Mouse (Mus musculus) thymus, postnatal 10 days (tissue): Measurements from ENCODE around the gene Rph3a.

Source experiments
- DNase-seq, 2 experiments: peaks; one replicate each; pipeline ENCODE4 v3.0.0; 2021; ENCODE audit warnings: low spot score in 2 of 2

The Rph3a gene

DNA sequence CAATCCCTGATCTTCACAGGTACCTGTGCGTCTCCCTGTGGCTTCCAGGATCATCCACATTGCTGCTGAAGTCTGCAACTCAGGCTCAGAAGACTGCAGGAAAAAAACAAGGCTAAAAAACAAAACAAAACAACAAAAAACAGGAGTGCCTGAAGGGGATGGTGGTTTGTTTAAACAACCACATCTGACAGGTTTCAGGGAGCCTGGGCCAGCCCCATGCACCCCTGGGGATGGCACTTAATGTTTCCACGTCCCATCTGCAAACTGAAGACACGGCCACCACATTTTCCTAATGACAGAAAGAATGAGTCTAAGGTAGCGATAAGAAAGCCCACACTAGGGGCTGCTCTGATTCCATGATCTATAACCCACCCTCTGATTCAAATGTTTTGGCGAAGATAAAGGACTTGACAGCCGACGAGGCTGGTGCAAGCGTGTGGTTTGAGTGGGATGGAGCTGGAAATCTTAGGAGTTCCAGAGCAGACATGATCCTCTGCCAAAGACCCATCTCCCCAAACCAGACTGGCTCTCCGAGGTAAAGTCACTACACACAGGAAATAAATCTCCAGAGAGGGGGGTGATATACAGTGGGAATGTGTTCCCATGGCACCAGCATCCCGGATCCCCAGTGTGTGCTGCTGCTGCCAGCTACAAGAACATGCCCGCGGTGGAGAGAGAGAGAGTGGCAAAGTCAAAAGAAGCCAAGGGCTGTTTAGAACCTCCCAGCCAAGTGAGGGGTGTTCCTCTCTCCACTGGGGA, at the start of gene Rph3a:
Gene Rph3a (minus strand): TSS at position 282 of the 759 bp plus-strand sequence.
- no peak for DNase-seq

DNA sequence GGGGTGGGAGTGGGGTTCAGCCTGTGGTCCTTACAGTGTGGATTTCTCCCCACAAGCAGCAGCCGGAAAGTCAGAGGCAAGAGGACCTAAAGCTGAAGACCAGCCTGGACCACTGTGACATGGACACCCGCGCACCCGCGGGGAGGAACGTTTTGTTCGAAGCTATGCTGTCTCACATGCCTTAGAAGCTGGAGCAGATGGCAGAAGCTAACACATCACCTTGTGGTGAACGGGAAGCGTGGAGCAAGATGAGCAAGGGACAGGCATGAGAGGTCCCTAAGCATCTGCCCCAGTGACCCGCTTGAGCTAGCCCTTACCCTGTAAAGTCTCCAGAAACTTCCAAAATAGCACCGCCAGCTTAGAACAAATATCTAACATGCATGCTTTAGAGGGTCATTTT, 48.4 kb upstream of the Rph3a start:
- DNase-seq, result no peak

DNA sequence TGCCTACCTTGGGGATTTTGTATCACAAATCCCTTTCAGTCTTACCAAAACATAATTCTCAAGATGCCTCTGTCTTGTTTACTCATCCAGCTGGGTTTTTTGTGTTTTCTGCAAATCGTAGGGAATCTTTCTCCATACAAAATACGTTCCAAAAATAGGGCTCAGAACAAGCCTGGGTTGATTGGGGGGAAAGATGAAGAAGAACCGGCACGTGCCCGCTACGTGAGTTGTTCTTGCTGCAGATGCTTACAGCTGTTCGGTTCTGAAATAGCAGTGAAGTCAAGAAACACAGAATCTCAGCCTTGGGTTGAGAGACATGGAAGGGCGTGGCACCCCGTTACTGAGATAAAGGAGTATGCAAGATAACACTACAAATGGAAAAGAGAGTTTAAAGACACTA, 44.0 kb upstream of the Rph3a start:
- no peak for DNase-seq

DNA sequence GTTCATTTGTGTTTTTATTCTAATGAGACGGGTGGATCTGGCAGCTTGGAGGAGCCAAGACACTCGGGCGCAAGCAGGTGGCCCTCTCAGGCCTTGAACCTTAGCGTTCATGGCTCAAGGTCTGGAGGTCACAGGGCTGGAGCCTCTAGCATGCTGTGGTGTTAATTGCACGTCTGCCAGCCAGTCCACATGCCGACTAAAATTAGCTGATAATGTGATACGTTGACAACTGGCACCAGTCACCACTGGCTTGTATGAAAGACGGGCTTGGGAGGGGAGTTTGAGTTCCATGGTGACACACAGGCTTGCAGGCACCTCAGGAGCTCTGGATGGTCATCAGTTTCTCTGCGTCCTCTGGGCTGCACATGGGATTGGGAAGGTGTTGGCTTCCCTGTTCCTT, 31.9 kb upstream of the Rph3a start:
- no peak for DNase-seq

DNA sequence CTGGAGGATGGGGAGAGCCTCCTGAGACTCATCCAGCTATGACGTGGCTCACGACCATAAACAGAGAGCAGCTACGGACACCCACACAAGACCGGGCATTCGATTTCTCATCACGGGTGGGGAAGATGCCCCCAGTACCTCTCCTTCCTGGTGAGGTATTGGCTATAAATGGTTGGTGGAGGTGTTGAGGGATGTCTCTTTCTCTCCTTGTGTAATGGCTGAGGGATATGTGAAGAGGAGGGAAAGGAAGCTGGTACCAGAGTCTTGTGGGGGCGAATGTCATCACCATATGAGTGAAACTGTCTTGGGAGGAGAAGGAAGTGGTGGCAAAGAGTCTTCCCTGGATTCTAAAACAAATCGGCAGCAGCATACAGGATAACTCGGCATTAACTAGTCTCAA, 29.6 kb upstream of the Rph3a start:
- no peak for DNase-seq

DNA sequence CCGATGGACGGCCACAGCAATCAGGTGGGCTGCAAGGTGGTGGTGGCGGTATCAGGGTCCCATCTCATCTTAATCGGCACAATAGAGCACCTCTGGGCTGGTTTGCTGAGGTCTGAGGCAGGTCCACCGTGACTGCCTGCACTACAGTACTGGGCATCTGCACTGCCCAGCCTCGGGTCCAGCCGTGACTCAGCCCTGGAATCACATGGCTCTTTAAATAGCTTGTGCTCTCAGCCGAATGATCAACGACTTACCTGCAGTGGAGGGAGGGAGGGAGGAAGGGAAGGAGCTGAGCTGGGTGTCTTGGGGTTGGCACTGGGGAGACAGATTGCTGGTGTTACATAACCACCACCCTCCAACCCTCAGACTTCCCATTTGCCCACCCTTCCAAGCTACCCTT, 20.3 kb upstream of the Rph3a start:
- no peak for DNase-seq

DNA sequence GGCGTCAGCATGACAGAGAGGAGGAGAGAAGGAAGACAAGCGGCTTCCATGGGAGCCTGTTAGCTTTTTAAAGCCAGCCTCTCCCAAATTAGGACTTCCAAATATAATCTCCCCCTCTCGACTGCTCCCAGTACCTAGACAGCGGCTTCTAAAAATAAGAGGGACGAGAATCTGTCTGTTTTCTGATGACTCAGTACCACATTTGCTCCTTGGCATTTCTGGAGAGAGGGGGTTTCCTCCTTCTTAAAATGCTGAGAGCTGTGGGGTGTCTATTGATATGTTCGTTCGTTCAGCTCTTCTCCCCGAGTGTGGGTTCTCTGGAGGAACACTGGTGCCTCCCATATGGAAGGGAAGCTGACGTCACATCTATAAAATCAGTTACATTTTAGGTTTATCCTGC, 9.6 kb upstream of the Rph3a start:
- DNase-seq, result no peak

DNA sequence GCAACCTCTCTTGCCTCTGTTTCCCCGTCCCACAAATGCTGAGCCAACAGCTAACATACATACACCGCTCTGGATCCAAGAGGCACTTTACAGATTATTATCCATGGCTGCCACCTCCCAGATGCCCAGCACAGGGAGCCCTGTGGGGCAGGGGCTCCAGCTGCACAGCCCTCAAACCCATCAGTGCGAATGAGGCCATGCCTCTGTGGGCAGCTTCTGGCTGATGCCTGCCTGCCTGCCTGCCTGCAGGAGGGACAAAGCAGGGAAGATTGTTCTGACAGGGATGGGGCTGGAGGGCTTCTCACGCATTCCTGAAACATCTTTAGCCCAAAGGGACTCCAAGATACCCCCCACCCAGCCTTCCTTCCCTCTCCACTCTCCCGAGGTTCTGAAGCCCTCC, 7.8 kb upstream of the Rph3a start:
- DNase-seq, result no peak

DNA sequence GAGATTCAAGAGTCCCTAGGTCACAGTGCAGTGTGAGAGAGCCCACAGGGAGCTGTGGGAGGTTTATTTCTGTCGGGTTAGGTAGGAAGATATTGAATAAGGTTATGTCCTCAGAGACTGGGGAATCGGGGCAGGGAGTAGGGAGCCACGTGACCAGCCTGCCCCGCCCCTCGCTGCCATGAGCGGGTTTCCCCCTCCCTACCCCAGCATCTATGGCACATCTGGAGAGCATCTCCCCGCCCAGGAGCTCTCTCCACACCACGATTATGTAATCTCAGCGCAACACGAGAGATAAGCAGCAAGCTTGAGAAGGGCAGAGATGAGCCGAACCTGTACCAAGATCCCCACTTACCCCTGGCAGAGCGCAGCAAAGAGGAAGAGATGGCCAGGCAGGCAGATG, 6.5 kb upstream of the Rph3a start:
- no peak for DNase-seq

DNA sequence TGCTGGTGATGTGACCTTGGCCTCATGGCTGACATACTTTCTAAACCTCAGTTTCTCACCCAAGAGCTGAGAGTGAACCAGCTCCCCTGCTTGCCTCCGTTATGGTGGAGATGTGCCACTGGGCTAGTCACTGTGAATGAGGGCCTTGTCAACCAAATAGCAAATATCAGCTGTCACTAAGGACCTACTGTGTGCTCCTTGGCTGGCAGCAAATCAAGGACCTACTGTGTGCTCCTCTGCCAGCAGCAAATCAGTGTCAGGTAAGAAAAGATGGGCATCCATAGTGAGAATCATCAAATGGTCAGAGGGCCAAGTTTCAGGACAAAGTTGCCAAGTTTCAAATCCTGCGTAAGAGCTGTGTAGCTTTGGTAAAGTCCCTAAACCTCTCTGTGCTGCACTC, 4.6 kb upstream of the Rph3a start:
- no peak for DNase-seq

DNA sequence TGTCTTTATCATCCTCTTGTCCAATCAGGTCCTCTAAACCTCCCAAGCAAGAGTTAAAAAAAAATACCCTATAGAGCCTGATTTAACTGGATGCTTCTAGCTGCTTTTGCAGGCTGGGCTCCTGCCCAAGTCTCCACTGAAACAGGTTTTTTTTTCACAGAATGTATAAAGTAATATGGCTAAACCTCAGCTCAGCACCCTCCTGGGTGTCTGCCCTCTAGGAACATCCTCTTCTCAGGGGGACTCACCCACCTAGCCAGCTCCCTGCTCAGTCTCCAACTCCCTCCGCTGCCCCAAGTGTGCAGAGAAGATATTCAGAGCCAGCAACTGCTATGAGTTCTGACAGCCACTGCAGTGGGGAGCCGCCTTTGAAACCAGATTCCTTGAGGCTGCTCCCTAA, 2.1 kb upstream of the Rph3a start:
- no peak for DNase-seq

DNA sequence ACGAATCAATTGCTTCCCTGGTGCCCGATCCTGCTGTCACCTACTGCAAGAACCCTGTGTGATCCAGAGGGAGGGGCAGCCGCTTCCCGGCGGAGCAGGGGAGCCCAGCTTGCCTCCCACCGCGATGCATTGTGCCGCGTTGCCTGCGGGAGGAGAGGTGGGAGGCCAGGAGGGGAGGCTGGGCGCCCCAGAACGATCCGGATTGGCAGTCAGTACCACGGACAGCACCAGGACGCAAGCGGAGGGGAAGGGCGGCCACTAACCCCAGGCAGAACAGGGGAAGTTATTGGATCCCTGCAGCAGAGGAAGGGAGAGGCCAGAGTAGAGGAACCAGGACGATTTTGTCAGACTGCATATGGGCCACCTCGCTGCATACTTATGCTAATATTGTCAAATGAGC, 486 bp downstream of the Rph3a start:
- DNase-seq, result peak in 1 of 2 experiments; percentile 37

DNA sequence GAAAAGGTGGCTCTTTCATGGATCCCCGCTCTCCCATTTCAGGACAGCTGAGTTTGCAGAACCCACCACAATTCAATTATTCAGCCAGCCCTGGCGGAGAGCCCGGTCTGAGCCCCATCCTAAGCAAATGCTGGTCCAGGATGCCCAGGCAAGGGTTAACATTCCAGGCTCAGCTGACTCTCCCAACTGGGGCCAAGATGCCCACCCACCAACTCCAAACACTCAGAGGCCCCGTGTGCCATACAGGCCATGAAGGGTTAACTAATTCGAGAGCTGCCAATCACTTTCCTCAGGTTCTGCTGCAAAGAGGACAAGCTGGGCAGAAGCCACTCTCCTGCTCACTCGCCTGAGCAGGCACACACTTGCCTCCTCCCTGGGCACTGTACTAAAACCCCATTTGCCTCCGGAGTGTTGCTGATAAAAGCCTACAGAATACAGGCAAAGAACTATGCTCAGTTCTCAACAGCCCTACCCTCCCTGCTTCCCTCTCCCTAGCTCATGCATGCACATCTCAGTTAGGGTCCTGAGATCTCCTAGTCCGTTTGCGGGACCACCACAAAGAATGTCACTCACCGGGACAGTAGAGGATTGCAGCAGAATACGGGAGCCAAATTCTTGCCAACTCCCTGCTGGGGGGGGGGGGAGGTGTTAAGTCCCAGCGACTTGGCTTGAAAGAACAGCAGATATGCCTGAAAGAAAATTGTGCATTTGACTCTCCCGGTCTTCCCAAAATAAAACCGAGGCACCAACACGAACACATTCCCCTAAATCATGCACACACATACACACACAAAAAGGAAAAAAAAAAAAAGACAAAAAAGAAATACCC, 1.3 kb downstream of the Rph3a start:
- DNase-seq, result no peak

DNA sequence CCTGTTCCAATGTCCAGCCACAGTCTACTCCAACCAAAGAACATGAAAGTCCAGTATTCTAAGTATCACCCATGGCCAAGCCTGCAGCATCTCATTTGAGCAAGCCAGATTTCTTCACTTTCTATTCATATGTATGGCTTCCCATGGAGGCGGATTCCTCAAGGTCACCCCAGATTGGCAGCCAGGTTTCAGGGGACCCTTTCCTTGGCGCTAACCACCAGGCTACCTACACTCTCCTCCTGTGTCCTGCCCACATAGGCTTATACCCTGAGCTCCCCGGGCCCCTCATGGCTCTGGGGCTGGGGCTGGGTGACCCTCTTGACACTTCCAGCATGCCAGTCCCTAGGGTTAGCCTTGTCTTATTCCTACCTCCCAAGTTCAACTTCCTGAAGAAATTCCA, 2.3 kb downstream of the Rph3a start:
- DNase-seq, result no peak

DNA sequence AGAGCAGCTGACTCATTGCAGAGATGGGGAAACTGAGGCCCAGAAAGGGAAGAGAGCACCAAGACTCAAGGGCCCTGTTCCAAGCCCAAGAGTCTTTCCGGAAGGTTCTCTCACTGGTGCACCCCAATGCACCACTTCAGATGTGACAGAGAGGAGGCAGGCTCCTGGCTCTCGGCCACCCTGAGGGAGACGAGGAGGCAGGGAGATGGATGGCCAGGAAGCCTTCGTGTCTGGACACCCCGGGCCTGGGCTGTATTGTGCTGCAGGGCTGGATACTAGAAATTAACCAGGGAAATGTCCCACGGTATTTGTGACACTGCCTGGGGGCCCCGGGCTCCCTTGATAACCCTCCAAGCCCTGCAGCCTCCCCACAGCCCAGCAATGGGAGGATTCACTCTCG, 2.8 kb downstream of the Rph3a start:
- no peak for DNase-seq

DNA sequence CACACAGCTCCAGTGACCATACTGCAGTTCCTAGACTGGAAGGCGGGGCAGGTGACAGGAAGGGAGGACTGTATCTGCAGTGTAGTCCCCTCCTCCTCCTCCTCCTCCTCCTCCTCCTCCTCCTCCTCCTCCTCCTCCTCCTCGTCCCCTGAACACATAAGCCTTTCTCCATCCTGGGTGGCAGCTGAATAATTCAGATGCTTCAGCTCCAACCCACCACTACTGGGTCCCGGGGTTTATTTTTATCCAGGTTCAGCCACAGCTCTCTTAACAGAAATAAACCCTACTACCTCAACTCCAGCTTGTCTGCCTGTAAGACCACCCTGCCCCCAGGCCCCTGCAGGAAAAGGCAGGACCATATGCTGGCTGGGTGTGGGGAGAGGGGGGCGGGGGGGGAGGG, 3.7 kb downstream of the Rph3a start:
- no peak for DNase-seq

DNA sequence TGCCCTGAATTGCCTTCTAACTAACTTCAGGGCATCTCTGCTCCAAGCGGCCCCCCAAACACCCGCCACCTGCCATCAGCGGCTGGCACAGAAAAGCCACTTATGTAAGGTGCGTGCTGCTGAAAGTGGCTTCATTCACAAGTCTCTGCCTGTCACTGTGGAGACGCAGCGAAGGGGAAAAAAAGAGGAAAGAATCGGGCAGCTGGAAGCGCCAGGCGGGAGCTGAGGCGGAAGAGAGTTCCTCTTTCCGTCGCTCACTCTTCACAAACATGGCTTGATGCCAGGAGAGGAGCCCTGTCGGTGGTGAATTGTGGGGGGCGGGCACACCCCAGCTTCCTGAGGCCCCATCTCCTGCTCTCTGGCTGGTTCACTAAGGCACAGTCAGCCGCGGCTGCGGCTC, 6.1 kb downstream of the Rph3a start:
- DNase-seq, result no peak

DNA sequence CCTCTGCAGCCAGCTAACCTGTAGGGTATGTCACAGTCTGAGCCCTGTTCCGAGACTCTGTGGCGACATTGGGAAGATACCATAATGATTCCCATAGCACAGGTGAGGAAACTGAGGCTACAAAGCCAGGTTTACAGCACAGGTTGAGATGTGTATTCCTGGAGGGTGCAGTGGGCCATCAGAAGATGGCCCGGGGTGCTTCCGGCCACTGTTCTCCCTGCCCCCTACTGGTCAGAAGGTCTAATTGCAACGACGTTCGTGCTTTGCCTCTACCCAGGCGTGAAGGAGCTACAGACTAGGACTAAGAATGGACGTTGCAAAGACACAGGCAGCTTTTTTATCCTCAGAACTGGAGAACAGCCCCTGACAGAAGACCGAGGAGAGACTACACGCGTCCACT, 10.3 kb downstream of the Rph3a start:
- peak in 1 of 2 experiments; percentile 12 for DNase-seq

DNA sequence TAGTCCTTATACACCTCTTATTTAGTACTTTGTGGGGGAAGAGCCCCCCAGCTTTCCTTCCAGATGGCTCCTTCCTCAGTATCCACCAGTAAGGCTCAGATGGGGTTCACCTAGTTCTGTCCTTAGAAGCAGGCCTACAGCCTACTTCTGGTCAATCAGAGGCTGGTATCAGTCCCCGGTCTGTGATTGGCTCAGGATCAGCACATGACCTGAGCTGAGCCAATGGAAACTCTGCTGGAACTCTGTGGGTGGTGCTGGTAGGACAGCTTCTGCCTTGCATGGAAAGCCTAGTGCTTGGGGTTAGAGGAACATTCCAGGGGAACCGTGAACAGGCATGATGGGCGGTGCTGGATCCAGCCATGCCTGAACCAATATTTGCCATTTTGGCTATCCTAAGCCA, 21.5 kb downstream of the Rph3a start:
- DNase-seq, result no peak

DNA sequence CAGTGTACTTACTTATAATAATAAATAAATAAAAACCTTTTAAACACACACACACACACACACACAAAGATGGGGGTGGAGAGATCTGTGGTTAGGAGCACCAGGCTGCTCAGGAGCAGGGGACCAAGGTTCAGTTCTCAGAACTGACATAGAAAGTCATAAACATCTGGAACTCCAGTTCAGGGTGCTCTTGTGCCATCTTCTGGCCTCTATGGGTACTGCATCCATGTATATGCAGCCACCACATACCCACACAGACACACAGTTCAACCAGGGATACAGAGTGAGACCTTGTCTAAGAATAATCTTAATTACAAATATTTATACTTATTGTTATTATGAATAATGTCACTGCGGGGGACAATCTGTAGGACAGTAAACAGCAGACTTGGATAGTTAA, 26.9 kb downstream of the Rph3a start:
- no peak for DNase-seq

DNA sequence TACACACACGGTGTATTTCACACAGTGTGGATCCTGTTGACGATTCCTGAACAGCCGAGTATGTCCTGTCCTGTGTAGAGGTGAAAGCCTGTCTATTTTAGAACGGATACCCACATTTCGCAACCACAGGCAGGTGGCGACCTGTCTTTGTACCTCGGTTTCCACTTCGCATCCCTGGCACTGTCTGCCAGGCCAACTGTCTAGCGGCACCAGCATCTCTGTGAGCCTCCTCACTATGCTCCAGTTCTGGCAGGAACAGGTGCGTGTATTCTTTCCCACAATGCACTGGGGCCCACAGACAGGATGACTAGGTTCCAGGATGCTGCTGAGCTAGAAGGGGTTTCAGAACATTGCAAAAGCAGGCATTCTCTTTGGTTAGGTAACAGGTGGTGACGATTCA, 28.7 kb downstream of the Rph3a start:
- DNase-seq, result no peak

DNA sequence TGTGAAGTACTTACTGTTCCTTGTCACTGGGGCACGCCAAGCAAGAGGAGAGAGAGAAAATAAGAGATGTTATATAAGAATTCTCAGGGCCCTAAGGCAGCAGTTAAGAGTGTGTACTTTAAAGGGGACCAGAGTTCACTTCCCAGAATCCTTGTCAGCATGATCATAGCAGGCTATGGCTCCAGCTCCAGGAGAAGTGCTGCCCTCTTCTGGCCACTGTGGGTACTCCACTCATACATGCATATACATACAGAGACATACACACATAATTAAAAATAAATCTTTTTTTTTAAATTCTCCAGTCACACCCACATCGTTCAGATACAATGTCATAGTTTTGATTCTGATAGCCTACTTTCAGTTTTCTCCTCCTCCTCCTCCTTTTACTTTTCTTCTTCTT, 29.8 kb downstream of the Rph3a start:
- no peak for DNase-seq

DNA sequence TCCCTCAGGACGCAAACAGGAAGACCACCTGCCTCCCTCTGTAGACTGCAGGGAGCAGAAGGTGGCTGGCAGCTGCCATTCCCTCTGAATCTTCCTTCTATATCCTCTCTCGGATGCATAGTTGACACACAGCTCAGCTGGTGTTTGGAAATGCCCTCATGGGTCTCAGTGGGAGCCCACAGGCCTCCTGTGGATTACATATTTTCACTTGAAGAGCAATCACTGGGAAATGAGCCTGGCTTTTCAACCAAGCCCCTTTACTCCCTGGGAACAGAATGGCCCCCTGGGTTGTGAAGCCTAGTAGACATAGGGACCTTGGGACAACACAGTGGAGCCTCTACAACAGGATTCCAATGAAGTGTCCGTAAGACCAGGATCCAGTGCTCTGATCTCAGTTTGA, 33.8 kb downstream of the Rph3a start:
- DNase-seq, result no peak
